Mouse (Mus musculus) C2C12 (cell line): Measurements from ENCODE around the gene En1.

Experiments used
- CTCF ChIP-seq: IDR thresholded peaks from one replicate; pipeline ENCODE4 v1.5.1; 2011; ENCODE audit not compliant: control insufficient read depth, insufficient read depth, insufficient read length
- MAX ChIP-seq: IDR thresholded peaks from one replicate; pipeline ENCODE4 v1.6.1; 2011; ENCODE audit warnings: mild to moderate bottlenecking, control low read depth
- MYOG ChIP-seq: IDR thresholded peaks from one replicate; pipeline ENCODE4 v1.6.1; 2011; ENCODE audit not compliant: control insufficient read depth, insufficient read length; ENCODE audit errors: extremely low read depth

GRCm38 (mm10) chr1:120600516-120601252 lies 1.5 kb upstream of the En1 start:
- TF ChIP-seq CTCF (no peak), MAX (no peak), MYOG (no peak)
